Mouse (Mus musculus): ENCODE measurements around the gene Siva1. TPM values are rescaled to one million over a fixed set of nuclear protein-coding genes. Genes with fewer than 3 reads are reported as not detected.

The Siva1 gene
- polyA plus RNA-seq, 1 experiment from 2014 or later, result 48.0 TPM

GRCm38 (mm10) chr12:112626455-112626854 is 18.0 kb upstream of the Siva1 start:
- Histone ChIP-seq H3K4me3 (replicated peaks) (no peak overlapping the region), H3K36me3 (no peaks in the 10 kb centered on the region), H3K27me3 (replicated peaks) (peaks cover 7% of the 10 kb centered on the region), H3K4me1 (peaks cover 9% of the 10 kb centered on the region), H3K9me3 (replicated peaks) (no peaks in the 10 kb centered on the region), H3K9ac (replicated peaks) (no peak overlapping the region), H3K4me2 (no peak overlapping the region), H3K27ac (replicated peaks) (no peak overlapping the region)
- ATAC-seq (ENCODE audit: low FRiP score), result no peak
- WGBS, result 87% methylated on average over 6 of the region's 6 CpGs

DNA sequence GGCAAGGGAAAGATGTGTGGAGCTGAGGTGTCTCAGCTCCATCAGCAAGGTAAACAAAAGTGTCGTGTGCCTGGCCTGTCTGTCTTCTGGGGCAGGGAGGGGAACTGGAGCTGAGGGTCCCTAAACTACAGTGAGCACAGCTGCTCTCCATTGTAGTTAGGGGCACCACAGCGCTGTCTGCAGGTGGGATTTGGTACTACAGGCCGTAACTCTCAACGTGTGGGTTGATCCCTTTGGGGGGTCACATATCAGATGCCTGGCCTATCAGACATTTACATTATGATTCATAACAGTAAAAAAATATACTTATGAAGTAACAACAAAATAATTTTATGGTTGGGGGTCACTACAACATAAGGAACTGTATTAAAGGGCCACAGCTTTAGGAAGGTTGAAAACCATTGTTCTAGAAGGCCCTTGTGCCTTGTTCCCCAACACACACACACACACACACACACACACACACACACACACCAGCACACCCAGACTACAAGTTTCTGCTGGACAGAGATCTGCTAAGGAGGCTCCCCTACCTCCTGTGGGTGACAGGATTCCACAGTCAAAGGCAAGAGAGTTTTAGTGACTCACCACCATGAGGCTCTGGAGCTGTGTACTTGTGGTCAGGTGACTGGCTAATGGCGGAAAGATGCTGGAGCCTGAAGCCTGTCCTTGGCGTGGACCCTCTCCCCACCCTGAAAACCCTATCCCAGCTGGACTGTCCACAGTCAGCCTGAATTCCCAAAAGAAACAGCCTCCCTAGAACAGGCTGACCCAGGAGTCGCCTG is 17.2 kb upstream of the Siva1 start:
- peaks cover 2% of the 10 kb centered on the region; the same call in 1 of the 2 replicates for H3K27me3 ChIP-seq (replicated peaks)
- H3K9me3 ChIP-seq (replicated peaks), result no peaks in the 10 kb centered on the region
- no peaks in the 10 kb centered on the region for H3K36me3 ChIP-seq
- H3K4me1 ChIP-seq, result peaks cover 9% of the 10 kb centered on the region
- no peak overlapping the region for H3K4me3 ChIP-seq (replicated peaks)
- WGBS, result 65% methylated on average over 7 of the region's 7 CpGs
- ATAC-seq (ENCODE audit: low FRiP score), result no peak
- no peak overlapping the region for H3K4me2 ChIP-seq
- no peak overlapping the region for H3K27ac ChIP-seq (replicated peaks)
- no peak overlapping the region for H3K9ac ChIP-seq (replicated peaks)

DNA sequence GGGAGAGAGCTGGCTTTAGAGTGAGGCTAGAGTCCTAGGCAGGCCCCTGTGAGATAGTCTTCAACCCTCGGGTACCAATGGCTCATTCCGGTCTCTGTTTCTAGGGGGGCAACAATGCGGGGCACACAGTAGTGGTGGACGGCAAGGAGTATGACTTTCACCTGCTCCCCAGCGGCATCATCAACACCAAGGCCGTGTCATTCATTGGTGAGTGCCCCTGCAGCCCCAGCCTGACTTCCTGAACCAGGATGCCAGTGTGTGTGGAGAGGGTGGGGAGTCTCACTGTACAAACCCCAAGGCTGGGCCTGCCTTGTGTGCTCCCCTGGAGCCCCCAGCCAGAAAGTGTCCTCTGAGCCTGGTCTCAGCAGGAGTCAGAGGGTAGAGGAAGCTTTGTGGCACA is 16.3 kb upstream of the Siva1 start:
- Histone ChIP-seq H3K4me3 (replicated peaks) (no peak overlapping the region), H3K9ac (replicated peaks) (no peak overlapping the region), H3K27me3 (replicated peaks) (0 out of 2 replicates have a peak, but pooled peaks cover 2% of the 10 kb centered on the region), H3K4me2 (no peak overlapping the region), H3K4me1 (peaks cover 9% of the 10 kb centered on the region), H3K9me3 (replicated peaks) (no peaks in the 10 kb centered on the region), H3K27ac (replicated peaks) (no peak overlapping the region), H3K36me3 (no peaks in the 10 kb centered on the region)
- no peak for ATAC-seq (ENCODE audit: low FRiP score)
- 83% methylated on average over 6 of the region's 6 CpGs for WGBS

- H3K36me3 ChIP-seq, result no peaks in the 10 kb centered on the region
- H3K4me1 ChIP-seq, result peaks cover 9% of the 10 kb centered on the region
- whole genome bisulfite sequencing, result 38% methylated on average over 19 of the region's 19 CpGs
- H3K9ac ChIP-seq (replicated peaks), result peak overlapping the region; percentile 1; the same call in 1 of the 2 replicates
- no peaks in the 10 kb centered on the region for H3K27me3 ChIP-seq (replicated peaks)
- peak overlapping the region; percentile 49 for H3K4me2 ChIP-seq
- no peaks in the 10 kb centered on the region for H3K9me3 ChIP-seq (replicated peaks)
- ATAC-seq (ENCODE audit: low FRiP score), result peak; percentile 80
- no peak overlapping the region for H3K27ac ChIP-seq (replicated peaks)
- H3K4me3 ChIP-seq (replicated peaks), result peak overlapping the region; percentile 19; the same call in 1 of the 2 replicates
These were observed 15.4 kb upstream of the Siva1 start for GRCm38 (mm10) chr12:112628928-112629721.

- ATAC-seq (ENCODE audit: low FRiP score), result no peak
- Histone ChIP-seq H3K36me3 (no peaks in the 10 kb centered on the region), H3K9ac (replicated peaks) (no peak overlapping the region), H3K27me3 (replicated peaks) (no peaks in the 10 kb centered on the region), H3K9me3 (replicated peaks) (no peaks in the 10 kb centered on the region), H3K27ac (replicated peaks) (no peak overlapping the region), H3K4me3 (replicated peaks) (no peak overlapping the region), H3K4me1 (peaks cover 9% of the 10 kb centered on the region), H3K4me2 (no peak overlapping the region)
- WGBS, result 93% methylated on average over 12 of the region's 12 CpGs
These were observed 14.4 kb upstream of the Siva1 start for GRCm38 (mm10) chr12:112630029-112630428.

- no peak overlapping the region for H3K4me2 ChIP-seq
- H3K27me3 ChIP-seq (replicated peaks), result no peaks in the 10 kb centered on the region
- no peak overlapping the region for H3K9ac ChIP-seq (replicated peaks)
- H3K27ac ChIP-seq (replicated peaks), result no peak overlapping the region
- H3K4me3 ChIP-seq (replicated peaks), result no peak overlapping the region
- peaks cover 9% of the 10 kb centered on the region for H3K4me1 ChIP-seq
- no peaks in the 10 kb centered on the region for H3K9me3 ChIP-seq (replicated peaks)
- 85% methylated on average over 5 of the region's 5 CpGs for WGBS
- no peak for ATAC-seq (ENCODE audit: low FRiP score)
- H3K36me3 ChIP-seq, result no peaks in the 10 kb centered on the region
These were observed 13.7 kb upstream of the Siva1 start for GRCm38 (mm10) chr12:112630796-112631195.

- 54% methylated on average over 1 of the region's 1 CpGs for WGBS
- Histone ChIP-seq H3K27ac (replicated peaks) (no peak overlapping the region), H3K9ac (replicated peaks) (no peak overlapping the region), H3K4me2 (no peak overlapping the region), H3K9me3 (replicated peaks) (no peaks in the 10 kb centered on the region), H3K4me1 (peaks cover 9% of the 10 kb centered on the region), H3K4me3 (replicated peaks) (no peak overlapping the region), H3K27me3 (replicated peaks) (no peaks in the 10 kb centered on the region), H3K36me3 (no peaks in the 10 kb centered on the region)
- no peak for ATAC-seq (ENCODE audit: low FRiP score)
These were observed 13.0 kb upstream of the Siva1 start for GRCm38 (mm10) chr12:112631472-112631871.

GRCm38 (mm10) chr12:112632084-112632777 is 12.2 kb upstream of the Siva1 start:
- H3K36me3 ChIP-seq, result no peaks in the 10 kb centered on the region
- no peak overlapping the region for H3K27ac ChIP-seq (replicated peaks)
- H3K9me3 ChIP-seq (replicated peaks), result no peaks in the 10 kb centered on the region
- no peaks in the 10 kb centered on the region for H3K27me3 ChIP-seq (replicated peaks)
- no peak overlapping the region for H3K9ac ChIP-seq (replicated peaks)
- H3K4me1 ChIP-seq, result peaks cover 9% of the 10 kb centered on the region
- no peak overlapping the region for H3K4me2 ChIP-seq
- no peak for ATAC-seq (ENCODE audit: low FRiP score)
- WGBS, result 81% methylated on average over 11 of the region's 11 CpGs
- H3K4me3 ChIP-seq (replicated peaks), result no peak overlapping the region

DNA sequence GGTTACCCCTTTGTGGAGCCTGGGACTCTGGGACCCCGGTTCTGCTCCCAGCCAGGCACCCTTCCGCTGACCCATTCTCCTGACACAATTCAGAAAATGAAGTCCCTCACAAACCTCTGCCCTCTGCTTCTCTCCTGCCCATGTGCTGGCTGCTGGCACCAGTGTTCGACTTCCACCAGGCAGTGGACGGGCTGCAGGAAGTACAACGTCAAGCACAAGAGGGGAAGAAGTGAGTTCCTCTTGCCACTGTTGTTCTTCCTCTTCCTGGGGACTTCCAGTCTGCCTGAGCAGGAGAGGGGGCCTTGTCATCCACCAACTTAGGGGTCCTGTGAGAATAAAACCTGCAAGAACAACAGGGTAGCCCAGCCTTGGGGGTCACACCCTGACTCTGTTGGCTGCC is 11.6 kb upstream of the Siva1 start:
- no peaks in the 10 kb centered on the region for H3K27me3 ChIP-seq (replicated peaks)
- no peak overlapping the region for H3K4me3 ChIP-seq (replicated peaks)
- no peaks in the 10 kb centered on the region for H3K36me3 ChIP-seq
- no peak overlapping the region for H3K9ac ChIP-seq (replicated peaks)
- WGBS, result 90% methylated on average over 5 of the region's 5 CpGs
- peaks cover 9% of the 10 kb centered on the region for H3K4me1 ChIP-seq
- no peak for ATAC-seq (ENCODE audit: low FRiP score)
- H3K27ac ChIP-seq (replicated peaks), result no peak overlapping the region
- H3K9me3 ChIP-seq (replicated peaks), result no peaks in the 10 kb centered on the region
- no peak overlapping the region for H3K4me2 ChIP-seq

DNA sequence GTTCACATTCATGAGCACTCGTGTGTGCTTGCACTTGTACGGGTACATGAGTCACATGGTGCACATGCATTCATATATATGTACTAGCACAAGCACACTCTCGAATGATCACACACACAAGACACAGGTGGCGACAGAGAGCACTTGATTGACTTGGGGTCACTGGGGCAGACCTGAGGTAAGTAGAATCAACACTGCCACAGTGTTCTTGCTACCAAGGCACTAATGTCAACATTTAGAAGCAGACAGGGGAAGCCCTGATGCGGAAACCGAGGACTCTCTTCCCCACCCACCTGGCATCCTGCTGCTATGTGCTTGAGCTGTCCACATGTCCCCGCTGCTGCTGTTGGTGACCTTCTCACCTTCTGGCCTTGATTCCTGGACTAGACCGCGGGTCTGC is 10.8 kb upstream of the Siva1 start:
- Histone ChIP-seq H3K9ac (replicated peaks) (no peak overlapping the region), H3K27ac (replicated peaks) (no peak overlapping the region), H3K36me3 (no peaks in the 10 kb centered on the region), H3K27me3 (replicated peaks) (no peaks in the 10 kb centered on the region), H3K4me3 (replicated peaks) (no peak overlapping the region), H3K4me1 (peaks cover 9% of the 10 kb centered on the region), H3K4me2 (no peak overlapping the region), H3K9me3 (replicated peaks) (no peaks in the 10 kb centered on the region)
- WGBS, result 81% methylated on average over 9 of the region's 9 CpGs
- no peak for ATAC-seq (ENCODE audit: low FRiP score)

- H3K27ac ChIP-seq (replicated peaks), result no peak overlapping the region
- no peak overlapping the region for H3K4me2 ChIP-seq
- no peak overlapping the region for H3K9ac ChIP-seq (replicated peaks)
- no peak overlapping the region for H3K4me3 ChIP-seq (replicated peaks)
- 88% methylated on average over 10 of the region's 10 CpGs for WGBS
- H3K36me3 ChIP-seq, result no peaks in the 10 kb centered on the region
- no peaks in the 10 kb centered on the region for H3K9me3 ChIP-seq (replicated peaks)
- H3K4me1 ChIP-seq, result peaks cover 6% of the 10 kb centered on the region; the same call in 1 of the 2 replicates
- no peak for ATAC-seq (ENCODE audit: low FRiP score)
- H3K27me3 ChIP-seq (replicated peaks), result no peaks in the 10 kb centered on the region
These were observed 5.0 kb upstream of the Siva1 start for GRCm38 (mm10) chr12:112639526-112639925.
